Comparison of ENCODE assay signal across 19 mouse cellular contexts in the genomic region with DNA sequence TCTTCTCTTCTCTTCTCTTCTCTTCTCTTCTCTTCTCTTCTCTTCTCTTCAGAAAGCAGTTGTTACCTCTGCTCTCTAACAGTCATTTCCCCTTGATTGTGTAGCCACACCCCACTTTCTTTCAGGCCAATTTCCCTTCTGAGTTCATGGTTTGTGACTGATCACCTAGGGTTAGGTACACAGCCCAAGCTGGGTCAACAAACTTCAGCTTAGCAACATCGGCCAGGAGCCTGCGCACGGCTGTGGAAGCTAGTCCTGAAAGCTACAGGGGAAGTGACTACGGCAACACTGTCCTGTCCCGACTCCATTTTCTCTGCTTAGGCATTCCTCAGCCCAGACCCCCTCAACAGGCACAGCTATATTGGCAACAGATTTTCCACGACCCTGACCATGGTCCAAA. TPM values are rescaled to one million over a fixed set of nuclear protein-coding genes. Genes with fewer than 3 reads are reported as not detected.
DNase-seq lines count a peak whose midpoint lies in the region; ATAC-seq and TF ChIP-seq lines count a peak whose summit lies in the region.
"Had no signal": no experiment of that assay in that cellular context is flagged by ENCODE, and none has a peak within 500 bp of the region (broad histone marks: within the 10 kb centered on the region; RNA-seq: fewer than 3 reads in every experiment).

No protein-coding gene starts in this region.

- peaks cover 29% of the 10 kb centered on the region for H3K36me3 ChIP-seq in intestine, postnatal 0 days (ENCODE audit: control insufficient read depth, insufficient read depth)
- H3K36me3 ChIP-seq in liver, embryonic 14.5 days (replicated peaks; ENCODE audit: control insufficient read depth, insufficient read depth, low read depth): no peaks in the 10 kb centered on the region; the same call in none of the 2 replicates
- H3K36me3 ChIP-seq in stomach, embryonic 16.5 days (ENCODE audit: control insufficient read depth, insufficient read depth, low read length): peaks cover 15% of the 10 kb centered on the region

- ATAC-seq in intestine, postnatal 0 days: peak; percentile 62; the same call in 1 of the 2 replicates
- ATAC-seq in liver, embryonic 14.5 days (ENCODE audit: insufficient read depth): peak; percentile 61
- ATAC-seq in stomach, embryonic 16.5 days (ENCODE audit: insufficient read depth, low FRiP score): peak; percentile 74; the same call in 1 of the 2 replicates
- ATAC-seq: CD4-positive, CD25-positive, alpha-beta regulatory T cell, adult 4 months; forebrain, embryonic 16.5 days; midbrain, embryonic 16.5 days had no signal

- H3K9me3 ChIP-seq in intestine, postnatal 0 days (ENCODE audit: control insufficient read depth): no peaks in the 10 kb centered on the region
- H3K9me3 ChIP-seq in liver, embryonic 14.5 days (ENCODE audit: control insufficient read depth, low read length): no peaks in the 10 kb centered on the region
- no peaks in the 10 kb centered on the region for H3K9me3 ChIP-seq in stomach, embryonic 16.5 days (replicated peaks; ENCODE audit: control insufficient read depth, low read length)
- H3K9me3 ChIP-seq: limb, embryonic 10.5 days; lung, embryonic 15.5 days had no signal

- WGBS in lung, adult 2 months: 63% methylated on average over 6 of the region's 6 CpGs
- 41% methylated on average over 6 of the region's 6 CpGs for WGBS in intestine, postnatal 0 days
- WGBS in liver, embryonic 14.5 days (ENCODE audit: insufficient replicate concordance): 63% methylated on average over 6 of the region's 6 CpGs
- WGBS in stomach, embryonic 16.5 days: 40% methylated on average over 6 of the region's 6 CpGs

- TF ChIP-seq EP300 in liver, embryonic 14.5 days (IDR thresholded peaks at IDR 0.05; ENCODE audit: low read depth): no peak

- H3K4me2 ChIP-seq in intestine, postnatal 0 days (replicated peaks; ENCODE audit: low read depth): peak overlapping the region; percentile 21; the same call in 1 of the 2 replicates
- H3K4me2 ChIP-seq in liver, embryonic 14.5 days (ENCODE audit: low read depth): 0 out of 2 replicates have a peak overlapping the region, but pooled peaks have one; percentile 21
- no peak overlapping the region for H3K4me2 ChIP-seq in stomach, embryonic 16.5 days (ENCODE audit: low read depth, low read length)
- H3K4me2 ChIP-seq: lung, embryonic 15.5 days had no signal

- H3K4me3 ChIP-seq in lung, adult 2 months (replicated peaks; ENCODE audit: extremely low read depth, low read depth, low read length): no peak overlapping the region
- no peak overlapping the region for H3K4me3 ChIP-seq in intestine, postnatal 0 days (ENCODE audit: low read depth, low read length)
- H3K4me3 ChIP-seq in liver, embryonic 14.5 days (ENCODE audit: insufficient read depth in 1 of 2, low read depth in 2 of 2, low read length in 2 of 2): no peak overlapping the region
- H3K4me3 ChIP-seq in stomach, embryonic 16.5 days (replicated peaks; ENCODE audit: low read length): no peak overlapping the region
- H3K4me3 ChIP-seq: limb, embryonic 10.5 days; lung, embryonic 15.5 days had no signal

- H3K9ac ChIP-seq in intestine, postnatal 0 days (ENCODE audit: low read depth, low read length): no peak overlapping the region; the same call in 1 of the 2 replicates
- no peak overlapping the region for H3K9ac ChIP-seq in liver, embryonic 14.5 days (replicated peaks)
- H3K9ac ChIP-seq in stomach, embryonic 16.5 days (ENCODE audit: low read length): no peak overlapping the region
- H3K9ac ChIP-seq: lung, embryonic 15.5 days had no signal

- peaks cover 6% of the 10 kb centered on the region; the same call in 1 of the 2 replicates for H3K4me1 ChIP-seq in lung, adult 2 months (ENCODE audit: control insufficient read depth, insufficient read depth, low read length)
- 0 out of 2 replicates have a peak, but pooled peaks cover 6% of the 10 kb centered on the region for H3K4me1 ChIP-seq in intestine, postnatal 0 days (replicated peaks; ENCODE audit: control insufficient read depth, insufficient read depth, low read length)
- peaks cover 0 to 7% of the 10 kb centered on the region in 2 experiments; a peak in 2 of 4 replicates for H3K4me1 ChIP-seq in liver, embryonic 14.5 days (replicated peaks; ENCODE audit: control insufficient read depth in 2 of 2, insufficient read depth in 2 of 2, low read length in 1 of 2)
- no peaks in the 10 kb centered on the region for H3K4me1 ChIP-seq in stomach, embryonic 16.5 days (ENCODE audit: control insufficient read depth, insufficient read depth, low read length)
- H3K4me1 ChIP-seq: limb, embryonic 10.5 days; lung, embryonic 15.5 days had no signal

- peak; percentile 47 to 72 for DNase-seq in lung, adult 18-20 months
- DNase-seq in lung, adult 2 months: no peak
- no peak for DNase-seq in liver, embryonic 14.5 days (ENCODE audit: low read depth in 3 of 3, low spot score in 3 of 3)
- no peak for DNase-seq in layer of hippocampus, adult 11-12 months (ENCODE audit: low spot score)
- DNase-seq in spleen, postnatal 4 days (ENCODE audit: low spot score in 2 of 2): no peak
- no peak for DNase-seq in cerebellum, adult 8-10 months
- DNase-seq: adrenal gland, postnatal 36 days; cerebellum, adult 18-20 months; gastrocnemius, postnatal 36 days; kidney, postnatal 25 days; thymus, adult 18-20 months; thymus, postnatal 4 days had no signal

- TF ChIP-seq CTCF in lung, adult 2 months (IDR thresholded peaks at IDR 0.05; ENCODE audit: insufficient read depth, low read length): no peak
- no peak for TF ChIP-seq CTCF in intestine, postnatal 0 days (IDR thresholded peaks at IDR 0.05; ENCODE audit: low read depth)
- no peak for TF ChIP-seq CTCF in liver, embryonic 14.5 days (IDR thresholded peaks at IDR 0.05; ENCODE audit: low read depth)

- TF ChIP-seq POLR2A in lung, adult 2 months (IDR thresholded peaks at IDR 0.05; ENCODE audit: borderline replicate concordance, extremely low read depth, low read depth, low read length): no peak; the same call in 1 of the 2 replicates

- 0 out of 2 replicates have a peak overlapping the region, but pooled peaks have one; percentile 52 for H3K27ac ChIP-seq in intestine, postnatal 0 days (ENCODE audit: low read depth, low read length)
- H3K27ac ChIP-seq in liver, embryonic 14.5 days: no peak overlapping the region
- peak overlapping the region; percentile 8; the same call in 1 of the 2 replicates for H3K27ac ChIP-seq in stomach, embryonic 16.5 days (ENCODE audit: low read length)
- H3K27ac ChIP-seq: limb, embryonic 10.5 days; lung, embryonic 15.5 days had no signal

- no peaks in the 10 kb centered on the region for H3K27me3 ChIP-seq in intestine, postnatal 0 days (replicated peaks; ENCODE audit: control insufficient read depth, insufficient read depth, low read length)
- H3K27me3 ChIP-seq in liver, embryonic 14.5 days (ENCODE audit: control insufficient read depth, insufficient read depth, low read length): no peaks in the 10 kb centered on the region
- no peaks in the 10 kb centered on the region for H3K27me3 ChIP-seq in stomach, embryonic 16.5 days (ENCODE audit: control insufficient read depth, insufficient read depth, low read length)
- H3K27me3 ChIP-seq: lung, embryonic 15.5 days had no signal

RNA-seq across cellular contexts. Expression of a gene that starts 7.4 kb away (rescaled TPM):
- 10.2 and 16.6 TPM in 2 replicates for polyA plus RNA-seq in lung, adult 2 months (2012; rRNA removed)
- 26.5 and 26.6 TPM in 2 replicates for polyA plus RNA-seq in intestine, postnatal 0 days (2015; fragmentation: Nextera tagmentation; extraction: Ambion mirVana)
- 5.9 and 7.9 TPM in 2 replicates for polyA plus RNA-seq in liver, embryonic 14.5 days (2012; rRNA removed)
- 9.6 and 9.7 TPM in 2 replicates for polyA plus RNA-seq in liver, embryonic 14.5 days (2014; fragmentation: Nextera tagmentation; extraction: Ambion mirVana)
- polyA plus RNA-seq in stomach, embryonic 16.5 days (2015; fragmentation: Nextera tagmentation; extraction: Ambion mirVana): 26.6 and 27.1 TPM in 2 replicates

RNA-seq across cellular contexts. Expression of a gene that starts 7.5 kb away (rescaled TPM):
- polyA plus RNA-seq in lung, adult 2 months (2012; rRNA removed): 2.8 and 3.5 TPM in 2 replicates
- 13.4 and 14.0 TPM in 2 replicates for polyA plus RNA-seq in intestine, postnatal 0 days (2015; fragmentation: Nextera tagmentation; extraction: Ambion mirVana)
- polyA plus RNA-seq in liver, embryonic 14.5 days (2012; rRNA removed): 2.2 and 2.9 TPM in 2 replicates
- 4.8 and 4.9 TPM in 2 replicates for polyA plus RNA-seq in liver, embryonic 14.5 days (2014; fragmentation: Nextera tagmentation; extraction: Ambion mirVana)
- polyA plus RNA-seq in stomach, embryonic 16.5 days (2015; fragmentation: Nextera tagmentation; extraction: Ambion mirVana): 15.0 TPM in 2 replicates

RNA-seq across cellular contexts. Expression of a gene that starts 20.0 kb away (rescaled TPM):
- 3.1 and 5.8 TPM in 2 replicates for polyA plus RNA-seq in lung, adult 2 months (2012; rRNA removed)
- 7.0 and 9.3 TPM in 2 replicates for polyA plus RNA-seq in intestine, postnatal 0 days (2015; fragmentation: Nextera tagmentation; extraction: Ambion mirVana)
- 1.2 and 1.6 TPM in 2 replicates for polyA plus RNA-seq in liver, embryonic 14.5 days (2012; rRNA removed)
- 0.88 and 1.5 TPM in 2 replicates for polyA plus RNA-seq in liver, embryonic 14.5 days (2014; fragmentation: Nextera tagmentation; extraction: Ambion mirVana)
- 1.8 and 3.6 TPM in 2 replicates for polyA plus RNA-seq in stomach, embryonic 16.5 days (2015; fragmentation: Nextera tagmentation; extraction: Ambion mirVana)

RNA-seq across cellular contexts. Expression of a gene that starts 33.1 kb away (rescaled TPM):
- polyA plus RNA-seq in lung, adult 2 months (2012; rRNA removed): 0.08 TPM in 1 of 2 replicates, not detected in the other
- polyA plus RNA-seq in intestine, postnatal 0 days (2015; fragmentation: Nextera tagmentation; extraction: Ambion mirVana): 0.10 and 0.14 TPM in 2 replicates
- polyA plus RNA-seq in liver, embryonic 14.5 days (2012; rRNA removed): 0.03 and 0.06 TPM in 2 replicates
- polyA plus RNA-seq in liver, embryonic 14.5 days (2014; fragmentation: Nextera tagmentation; extraction: Ambion mirVana): 0.06 TPM in 1 of 2 replicates, not detected in the other
- polyA plus RNA-seq in stomach, embryonic 16.5 days (2015; fragmentation: Nextera tagmentation; extraction: Ambion mirVana): 1.9 and 40.3 TPM in 2 replicates

Comparison
In these comparisons a context has a peak if more than half of its experiments do, and no peak if none do; other contexts are left out.
1. DNase-seq: peak in lung, adult 18-20 months (2 of 2); none in lung, adult 2 months (single experiment), liver, embryonic 14.5 days (0 of 3), layer of hippocampus, adult 11-12 months (single experiment), spleen, postnatal 4 days (0 of 2) and cerebellum, adult 8-10 months (single experiment).
2. Peak in every context shown above with its lines, with median percentiles within 50 percentile points of each other: ATAC-seq.